Mouse (Mus musculus): ENCODE data around the gene Adap1.

The Adap1 gene

DNA sequence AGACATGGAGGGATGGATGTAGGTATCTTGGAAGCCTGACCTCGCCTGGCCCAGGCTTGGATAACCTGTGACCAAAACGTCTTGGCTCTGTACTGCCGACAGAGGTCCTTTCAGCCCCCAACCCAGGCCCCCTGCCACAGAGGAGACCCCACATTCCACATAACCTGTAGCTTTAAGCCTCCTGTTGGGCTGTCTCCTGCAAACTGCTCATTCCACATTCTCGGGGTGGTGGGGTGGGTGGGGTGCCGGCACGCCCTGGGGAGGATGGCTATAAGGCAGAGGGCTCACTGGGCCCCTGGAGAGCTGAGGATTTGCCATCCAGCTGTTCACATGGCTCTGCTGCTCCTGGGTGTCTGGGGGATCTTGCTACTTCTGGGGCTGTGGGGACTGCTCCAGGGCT lies 26.9 kb upstream of the Adap1 start, which contains the start of gene Cyp2w1:
TSS of gene Cyp2w1 (plus strand) at position 301 of the 400 bp plus-strand sequence.
- CTCF ChIA-PET: no interaction called here

DNA sequence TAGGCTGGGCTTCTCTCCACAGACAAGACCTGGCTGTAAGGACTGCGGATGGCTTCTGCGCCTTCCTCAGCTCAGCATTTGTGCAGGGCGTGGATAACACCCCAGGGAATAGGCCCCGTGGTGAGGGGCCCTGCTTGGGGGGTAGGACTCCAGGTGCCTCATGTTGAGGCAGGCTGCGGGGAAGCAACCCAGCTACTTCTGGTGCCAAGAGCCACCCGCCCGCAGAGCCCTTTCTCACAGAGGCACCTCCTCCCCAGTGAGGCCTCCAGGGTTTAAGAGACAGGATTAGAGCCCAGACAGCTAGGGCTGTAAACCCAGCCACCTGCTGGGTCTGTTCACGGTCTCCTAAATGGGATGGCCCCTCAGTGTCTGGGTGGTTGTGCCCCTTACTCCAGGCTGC lies 26.2 kb upstream of the Adap1 start:
- CTCF ChIA-PET: interaction anchor here (0.6 kb wide), 1 partner anchor 45 kb away, joined by 3 read pairs; no protein-coding TSS in a partner anchor

DNA sequence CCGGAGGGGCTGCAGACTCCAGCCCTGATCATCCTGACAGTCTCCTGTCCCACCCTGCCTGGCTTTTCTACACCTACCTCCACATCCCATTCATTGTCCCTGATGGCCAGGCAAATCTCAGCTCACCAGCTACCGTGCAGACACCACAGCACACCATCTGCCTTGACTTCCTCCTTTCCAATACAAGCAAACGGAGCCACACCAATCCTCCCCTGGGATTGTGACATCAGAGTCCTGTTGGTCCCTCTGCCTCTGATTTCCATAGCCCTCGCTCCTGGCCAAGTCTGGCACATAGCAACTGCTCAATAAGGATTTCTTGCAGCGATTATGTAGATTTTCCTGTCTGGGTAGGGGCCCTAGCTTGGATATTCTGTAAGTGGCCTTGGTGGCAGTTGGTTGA lies 25.7 kb upstream of the Adap1 start, which contains the start of gene Cox19:
TSS of gene Cox19 (minus strand) at position 285 of the 400 bp plus-strand sequence.
- CTCF ChIA-PET: interaction anchor here (0.6 kb wide), 1 partner anchor 44 kb away, joined by 3 read pairs; no protein-coding TSS in a partner anchor

DNA sequence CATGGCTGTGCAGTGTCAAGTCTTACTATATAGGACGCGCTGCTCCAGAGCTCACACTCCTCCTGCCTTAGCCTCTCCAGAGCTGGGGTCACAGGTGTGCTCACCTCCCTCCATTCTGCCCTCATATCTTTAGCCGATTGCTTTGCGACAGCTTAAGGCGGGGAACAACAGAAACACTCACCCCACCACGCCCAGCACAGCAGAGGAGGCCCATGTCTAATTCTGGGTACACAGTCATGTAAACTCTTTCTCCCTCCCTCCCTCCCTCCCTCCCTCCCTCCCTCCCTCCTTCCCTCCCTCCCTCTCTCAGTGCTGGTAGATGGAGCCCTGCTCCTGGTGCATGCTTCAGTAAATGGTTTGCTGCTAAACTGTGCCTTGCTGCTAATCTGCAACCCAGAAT lies 24.3 kb upstream of the Adap1 start:
- CTCF ChIA-PET: no interaction called here

DNA sequence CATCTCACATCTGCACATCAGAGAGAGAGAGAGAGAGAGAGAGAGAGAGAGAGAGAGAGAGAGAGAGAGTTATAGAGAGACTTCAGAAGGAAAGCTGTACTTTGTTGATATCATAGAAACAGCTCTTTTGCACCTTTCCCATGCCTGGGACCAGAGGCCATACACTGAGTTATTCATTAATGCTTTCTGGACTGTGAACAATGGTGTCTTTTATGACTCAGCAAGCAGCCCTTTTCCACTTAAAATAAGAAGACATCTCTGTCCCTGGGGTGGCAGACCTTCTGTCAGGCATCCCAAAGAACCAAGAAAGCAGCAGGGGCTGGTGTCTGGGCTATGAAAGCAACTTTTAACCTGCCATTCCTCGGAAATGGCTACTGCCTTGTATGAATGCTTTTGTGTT lies 21.8 kb upstream of the Adap1 start:
- CTCF ChIA-PET: interaction anchor here (1.1 kb wide), 1 partner anchor 9 kb away, joined by 8 read pairs; no protein-coding TSS in a partner anchor

DNA sequence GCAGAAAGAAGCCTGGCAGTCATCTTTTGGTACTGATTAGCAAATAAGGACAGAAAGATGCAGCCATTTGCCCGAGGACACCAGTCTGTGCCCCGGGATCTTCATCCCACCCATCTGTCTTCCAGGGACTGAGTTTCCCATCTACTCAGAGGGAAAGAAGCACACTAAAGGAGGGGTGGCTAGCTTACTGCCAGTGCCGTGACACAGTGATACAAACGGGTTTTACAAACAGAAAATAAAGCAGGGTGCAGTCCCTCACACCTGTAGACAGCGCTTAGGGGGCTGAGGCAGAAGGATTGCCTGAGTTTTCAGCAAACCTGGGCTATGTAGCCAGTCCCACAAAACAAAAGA lies 19.9 kb upstream of the Adap1 start:
- CTCF ChIA-PET: no interaction called here

DNA sequence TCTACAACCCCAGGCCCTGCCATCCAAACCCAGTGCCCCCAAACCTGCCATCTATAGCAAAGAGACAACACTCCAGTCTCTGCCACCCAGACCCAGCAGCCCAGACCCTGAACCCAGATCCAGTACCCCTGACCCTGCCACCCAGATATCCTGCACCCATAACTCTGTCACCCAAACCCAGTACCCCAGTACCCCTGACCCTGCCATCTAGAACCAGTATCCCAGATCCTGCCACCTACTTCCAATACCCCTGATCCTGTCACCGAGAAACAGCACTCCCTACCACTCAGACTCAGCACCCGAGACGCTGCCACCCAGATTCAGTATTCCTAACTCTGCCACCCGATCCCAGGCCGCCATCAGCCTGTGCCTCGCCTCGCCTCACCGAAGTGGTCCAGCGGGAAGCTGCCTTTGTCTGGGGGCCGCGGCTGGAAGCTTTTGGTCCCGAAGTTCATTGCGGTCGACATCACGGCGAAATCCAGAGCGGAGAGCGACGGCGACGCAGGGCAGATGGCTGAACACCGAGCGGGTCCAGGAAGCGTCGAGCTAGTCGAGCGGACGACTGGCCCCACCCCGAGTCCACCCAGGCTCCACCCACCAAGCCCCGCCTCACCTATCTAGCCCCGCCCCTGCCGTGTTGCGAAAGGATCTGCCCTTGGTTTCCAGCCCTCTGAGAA lies 19.4 kb upstream of the Adap1 start:
- CTCF ChIA-PET: interaction anchor here (1.2 kb wide), 1 partner anchor 11 kb away, joined by 5 read pairs; no protein-coding TSS in a partner anchor

DNA sequence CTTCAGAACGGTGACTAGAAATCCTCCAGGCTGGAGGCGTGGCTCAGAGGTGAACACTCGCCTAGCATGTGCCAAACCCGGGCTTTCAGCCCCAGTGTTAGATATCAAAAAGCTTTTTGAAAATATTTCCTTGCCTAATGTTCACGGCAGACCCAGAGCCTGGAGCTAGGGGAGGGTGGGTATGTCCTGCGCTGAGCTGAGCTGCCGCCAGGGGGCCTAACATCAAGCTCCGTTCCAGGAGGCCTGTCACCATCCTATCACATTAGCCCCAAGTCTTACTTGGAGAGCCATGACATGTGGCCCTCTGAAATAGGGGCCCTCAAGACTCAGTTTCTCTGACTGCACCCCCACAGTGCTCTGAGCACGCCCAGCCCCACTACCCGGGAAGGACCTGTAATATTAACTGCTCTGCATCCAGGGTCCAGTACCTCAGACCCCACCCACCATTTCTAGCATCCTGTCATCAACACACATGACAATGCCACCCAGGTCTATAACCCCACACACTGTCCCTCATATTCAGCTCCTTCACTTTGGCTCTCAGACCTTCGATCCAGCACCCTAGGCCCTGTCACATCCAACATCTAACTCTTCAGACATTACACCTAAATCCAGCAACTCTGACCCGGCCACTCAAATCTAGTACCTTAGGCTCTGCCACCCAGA lies 18.7 kb upstream of the Adap1 start:
- CTCF ChIA-PET: interaction anchor here (0.6 to 1.6 kb wide), 7 partner anchors 9 to 1230 kb away, joined by 3 to 19 read pairs (median 4); no protein-coding TSS in a partner anchor

DNA sequence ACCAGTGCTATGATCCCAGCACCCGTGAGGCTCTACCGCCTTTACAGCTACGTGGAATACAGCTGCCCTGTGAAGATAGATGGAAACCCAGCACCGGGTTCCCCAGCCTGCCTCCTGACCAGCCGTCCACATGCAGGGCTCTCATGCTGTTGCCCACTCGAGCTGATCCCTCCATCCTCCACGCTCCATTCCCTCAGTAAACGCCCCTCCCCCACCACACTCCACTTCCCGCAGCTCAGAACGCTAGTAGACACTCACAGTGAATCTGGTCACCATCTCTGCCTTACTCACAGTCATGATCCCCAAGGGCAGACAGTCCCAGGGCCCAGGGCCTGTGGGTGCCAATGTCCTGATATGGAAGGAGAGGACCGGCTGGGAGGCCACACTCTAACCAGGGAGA lies 13.5 kb upstream of the Adap1 start:
- CTCF ChIA-PET: no interaction called here

DNA sequence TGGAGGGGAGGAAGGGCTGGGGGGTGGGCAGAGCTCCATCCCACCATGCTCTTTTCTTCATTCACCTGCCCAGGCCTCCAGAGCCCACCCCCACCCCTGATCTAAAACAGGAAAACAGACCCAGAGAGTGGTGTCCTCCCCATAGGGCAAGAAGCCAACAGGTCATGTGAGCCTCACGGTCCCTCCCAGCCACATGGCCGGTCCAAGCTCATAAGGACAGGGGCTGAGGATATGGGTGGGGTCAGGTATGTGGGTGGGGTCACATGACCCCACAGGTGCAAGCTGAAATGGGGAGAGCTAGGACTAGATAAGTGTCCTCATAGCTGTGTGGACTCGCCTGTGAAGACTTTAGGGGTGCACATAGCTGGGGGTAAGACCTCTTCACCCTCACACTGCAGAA lies 13.0 kb upstream of the Adap1 start:
- CTCF ChIA-PET: interaction anchor here (0.7 kb wide), 1 partner anchor 9 kb away, joined by 8 read pairs; no protein-coding TSS in a partner anchor

DNA sequence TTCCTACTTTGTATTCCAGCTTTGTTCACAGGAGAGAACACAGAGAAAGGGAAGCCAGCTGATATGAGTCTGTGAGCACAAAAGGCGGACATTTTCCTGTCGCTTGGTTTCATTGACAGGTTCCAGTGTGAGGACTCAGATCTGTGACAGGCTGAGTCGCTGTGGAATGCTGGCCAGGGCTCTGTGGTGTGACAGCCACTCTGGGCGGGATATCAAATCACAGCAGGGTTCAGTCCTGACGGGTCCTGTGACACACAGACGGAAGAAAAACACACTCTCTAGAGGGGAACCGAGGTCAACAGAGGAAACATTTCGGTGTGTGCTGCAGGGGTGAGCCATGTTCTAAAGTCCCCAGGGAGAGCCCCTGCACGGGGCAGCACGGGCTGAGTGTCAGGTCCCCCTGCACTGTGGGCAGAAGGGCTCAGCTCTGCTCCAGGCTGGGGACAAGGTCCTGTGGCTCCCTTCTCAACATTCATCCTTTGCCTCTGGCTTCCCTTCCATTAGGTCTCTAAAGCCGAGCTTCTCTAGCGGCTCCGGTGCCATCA lies 12.5 kb upstream of the Adap1 start:
- CTCF ChIA-PET: interaction anchor here (0.7 kb wide), 1 partner anchor 10 kb away, joined by 8 read pairs; no protein-coding TSS in a partner anchor

DNA sequence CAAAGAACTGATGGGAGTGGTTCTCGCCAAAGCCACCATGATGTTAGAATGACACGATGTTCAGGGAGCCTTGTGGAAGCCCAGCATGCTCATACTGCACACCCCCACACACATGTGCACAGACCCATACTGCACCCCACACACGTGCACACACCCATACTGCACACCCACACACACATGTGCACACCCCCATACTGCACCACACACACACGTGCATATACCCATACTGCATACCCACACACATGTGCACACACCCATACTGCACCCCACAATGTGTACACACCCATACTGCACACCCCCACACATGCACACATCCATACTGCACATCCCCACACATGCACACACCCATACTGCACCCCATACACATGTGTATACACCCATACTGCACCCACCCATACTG lies 10.2 kb upstream of the Adap1 start:
- CTCF ChIA-PET: no interaction called here

DNA sequence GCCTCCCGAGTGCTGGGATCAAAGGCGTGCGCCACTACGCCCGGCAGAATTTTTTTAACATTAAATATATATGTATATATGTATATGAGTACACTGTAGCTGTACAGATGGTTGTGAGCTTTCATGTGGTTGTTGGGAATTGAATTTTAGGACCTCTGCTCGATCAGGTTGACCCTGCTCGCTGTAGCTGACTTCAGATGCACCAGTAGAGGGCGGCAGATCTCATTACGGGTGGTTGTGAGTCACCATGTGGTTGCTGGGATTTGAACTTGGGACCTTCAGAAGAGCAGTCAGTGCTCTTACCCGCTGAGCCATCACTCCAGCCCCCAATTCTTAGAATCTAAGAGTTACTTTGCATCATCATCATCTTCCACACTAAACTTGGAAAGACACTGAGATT lies 9.0 kb upstream of the Adap1 start:
- CTCF ChIA-PET: interaction anchor here (0.6 kb wide), 1 partner anchor 135 kb away, joined by 9 read pairs; no protein-coding TSS in a partner anchor

DNA sequence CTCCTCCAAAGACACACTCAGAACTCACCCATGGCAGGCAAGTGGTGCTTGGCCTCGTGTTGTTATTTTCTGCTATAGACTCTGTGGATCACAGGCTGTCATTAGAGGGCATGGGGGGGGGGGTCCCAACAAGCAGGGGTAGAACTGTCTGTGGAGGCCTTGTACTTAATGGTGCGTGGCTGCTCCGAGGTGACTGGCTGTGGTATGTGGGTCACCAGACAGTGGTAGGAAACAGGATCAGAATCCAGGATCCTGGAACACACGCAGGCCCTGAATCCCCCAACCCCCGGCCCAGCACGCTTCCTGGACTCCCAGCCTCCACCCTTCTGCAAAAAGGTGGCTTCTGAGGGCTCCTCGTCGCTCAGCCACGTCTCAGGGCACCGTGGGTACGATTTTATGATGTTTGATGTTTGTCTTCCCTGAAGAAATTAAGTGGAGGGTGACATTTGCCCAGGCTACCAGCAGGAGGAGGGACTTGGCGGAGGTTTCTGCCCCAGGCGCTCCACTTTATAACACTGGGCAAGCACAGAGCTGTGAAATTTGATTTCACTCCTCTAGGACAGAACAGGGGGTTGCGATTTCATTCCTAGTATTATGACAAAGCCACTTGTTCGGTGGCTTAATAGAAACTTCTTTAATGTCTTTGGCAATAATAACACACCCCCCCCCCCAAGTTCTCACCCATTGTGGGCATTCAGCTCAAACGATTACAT lies 8.0 kb upstream of the Adap1 start:
- CTCF ChIA-PET: interaction anchor here (0.6 kb wide), 1 partner anchor 134 kb away, joined by 9 read pairs; no protein-coding TSS in a partner anchor

DNA sequence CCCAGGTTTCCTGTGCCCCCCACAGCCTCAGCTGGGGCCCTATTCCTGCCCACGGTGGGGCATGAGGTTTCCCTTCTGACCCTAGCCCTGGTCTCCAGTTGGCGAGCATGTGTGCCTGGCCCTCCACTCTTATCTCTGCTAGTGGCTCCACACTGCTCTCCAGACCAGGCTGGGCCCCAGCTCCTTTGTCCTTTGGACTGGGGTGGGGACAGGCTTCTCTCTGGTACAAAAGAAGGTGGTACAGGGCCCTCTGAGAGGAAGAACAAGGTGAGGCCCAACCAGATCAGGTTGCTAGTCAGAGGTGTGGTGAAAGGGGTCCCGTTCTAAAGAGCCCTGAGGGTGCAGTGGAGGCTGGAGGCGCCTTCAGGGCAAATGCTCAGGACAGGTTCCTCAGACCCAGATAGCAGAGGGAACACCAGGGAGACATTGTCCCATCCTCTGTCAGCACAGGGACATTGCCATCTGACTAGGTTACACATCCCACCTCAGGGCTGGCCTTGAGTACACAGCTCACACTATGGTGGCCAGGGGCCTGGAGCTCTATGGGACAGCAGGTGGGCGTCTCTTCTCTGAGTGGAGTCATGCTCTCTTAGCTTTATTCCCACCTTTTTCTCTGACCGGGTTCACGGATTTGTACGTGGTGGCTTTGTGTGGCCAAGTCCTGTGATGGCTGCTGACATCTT lies 7.3 kb upstream of the Adap1 start:
- CTCF ChIA-PET: interaction anchor here (0.6 to 0.7 kb wide), 3 partner anchors 11 to 152 kb away, joined by 3 to 14 read pairs (median 3); no protein-coding TSS in a partner anchor

DNA sequence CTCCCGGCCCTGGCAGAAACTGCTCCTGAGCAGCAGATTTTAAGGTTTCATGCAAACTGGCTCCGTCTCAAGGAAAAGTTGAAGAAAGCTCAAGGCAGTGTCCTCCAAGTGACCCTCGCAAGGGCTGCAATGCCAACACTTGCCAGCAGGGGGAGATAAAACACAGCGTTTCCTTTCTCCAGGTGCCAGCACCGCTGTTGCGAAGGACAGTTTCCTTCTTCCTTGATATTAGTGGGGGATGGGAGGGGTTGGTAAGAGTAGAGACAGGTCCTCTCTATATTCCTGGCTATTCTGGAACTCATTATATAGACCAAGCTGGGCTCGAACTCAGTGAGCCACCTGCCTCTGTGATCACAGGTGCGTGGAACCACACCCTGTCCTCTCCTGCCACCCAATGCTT lies 6.3 kb upstream of the Adap1 start:
- CTCF ChIA-PET: interaction anchor here (0.6 to 0.7 kb wide), 3 partner anchors 12 to 152 kb away, joined by 3 to 6 read pairs (median 3); no protein-coding TSS in a partner anchor

DNA sequence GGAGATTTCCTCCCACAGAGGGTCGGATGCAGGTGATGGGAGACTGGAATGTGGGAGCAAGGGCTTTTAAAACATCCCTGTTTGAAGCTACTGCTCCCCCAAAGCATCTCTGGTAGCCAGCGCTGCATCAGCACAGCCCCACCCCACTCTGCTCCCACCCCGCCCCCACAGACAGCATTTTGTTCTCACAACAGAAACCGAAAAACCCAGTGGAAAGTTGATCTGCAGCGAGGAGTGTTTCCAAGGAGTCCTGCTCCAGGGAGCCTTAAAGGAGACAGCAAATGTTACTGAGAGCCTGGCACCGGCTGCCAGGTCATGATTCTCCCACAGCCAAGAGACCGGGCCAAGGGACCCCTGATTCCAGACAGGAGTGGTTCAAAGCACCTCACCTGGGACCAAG lies 5.3 kb upstream of the Adap1 start:
- CTCF ChIA-PET: interaction anchor here (0.6 kb wide), 1 partner anchor 162 kb away, joined by 5 read pairs; no protein-coding TSS in a partner anchor

DNA sequence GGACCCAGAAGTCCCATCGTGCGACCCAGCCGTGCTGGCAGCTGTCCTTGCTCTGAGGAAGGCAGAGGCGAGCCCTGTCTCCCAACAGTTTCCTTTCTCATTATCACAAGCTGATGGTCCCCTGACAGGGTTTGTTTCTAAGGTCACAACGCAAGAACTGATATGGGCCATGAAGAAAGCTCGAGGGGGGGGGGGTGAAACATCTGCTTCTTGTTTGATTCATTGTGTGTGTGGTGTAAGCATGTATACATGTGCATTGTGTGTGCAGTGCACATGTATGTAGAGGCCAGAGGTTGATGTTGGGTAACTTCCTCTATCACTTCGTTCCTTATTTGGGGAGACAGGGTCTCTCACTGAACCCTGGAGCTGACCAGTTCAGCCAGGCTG lies 2.2 kb upstream of the Adap1 start:
- CTCF ChIA-PET: no interaction called here

DNA sequence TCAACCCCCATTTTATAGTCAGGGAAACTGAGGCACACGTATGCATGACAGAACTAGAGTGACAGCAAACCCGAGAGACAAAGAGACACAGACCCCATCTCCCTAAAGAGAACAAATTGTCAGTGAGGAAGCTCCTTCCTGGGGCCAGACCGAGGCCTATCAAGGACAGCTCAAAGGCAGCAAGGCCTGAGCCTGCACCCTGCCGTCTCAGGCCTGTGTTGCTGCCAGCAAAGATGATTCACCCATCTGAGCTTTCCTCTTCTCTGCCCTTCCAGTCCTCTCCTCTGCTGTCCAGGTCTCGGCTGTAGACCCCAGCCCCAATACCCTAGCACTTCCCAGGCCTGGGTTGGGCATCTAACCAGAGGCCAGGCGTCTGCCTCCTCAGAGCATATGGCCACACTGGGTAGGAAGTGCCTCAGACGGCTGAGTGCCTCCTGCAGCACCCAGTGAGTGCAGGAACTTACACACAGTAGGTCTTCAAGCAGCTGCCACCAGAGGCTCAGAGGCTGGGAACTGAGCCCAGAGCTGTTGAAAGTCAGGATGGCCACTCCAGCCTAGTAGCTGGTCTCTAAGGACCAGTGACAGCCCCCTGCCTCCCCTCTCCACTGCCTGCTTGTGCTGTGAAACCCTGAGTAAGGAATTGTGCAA lies 1.7 kb upstream of the Adap1 start:
- CTCF ChIA-PET: interaction anchor here (0.5 kb wide), 1 partner anchor 14 kb away, joined by 5 read pairs; no protein-coding TSS in a partner anchor

DNA sequence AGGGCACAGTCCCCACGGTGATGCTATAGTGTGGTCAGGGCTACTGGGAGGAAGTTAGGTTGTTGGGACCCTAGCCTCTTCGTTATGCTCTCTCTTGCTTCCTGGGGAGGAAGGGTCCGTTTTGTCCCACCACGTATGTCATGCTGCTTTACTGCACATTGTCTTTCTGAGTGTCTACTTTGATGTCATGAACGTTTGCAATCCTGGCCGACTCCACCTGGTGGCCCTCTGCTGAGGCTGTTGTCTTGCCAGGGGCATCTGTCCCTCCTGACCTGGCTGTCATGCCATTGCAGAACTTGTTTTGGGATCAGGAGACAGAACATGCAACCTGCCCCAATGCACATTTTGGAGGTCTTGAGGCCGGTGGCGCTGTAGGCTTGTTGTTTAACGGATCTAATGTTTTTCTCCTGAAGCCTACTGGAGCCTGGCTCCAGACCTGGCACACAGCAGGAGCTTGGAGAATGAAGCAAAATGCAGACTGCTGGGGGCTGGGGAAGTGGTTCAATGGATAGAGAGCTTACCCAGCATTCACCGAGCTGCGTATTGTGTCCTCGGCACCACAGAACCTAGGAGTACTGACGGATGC lies 782 bp upstream of the Adap1 start:
- CTCF ChIA-PET: interaction anchor here (0.5 to 1.1 kb wide), 2 partner anchors 15 to 28 kb away, joined by 4 to 5 read pairs; no protein-coding TSS in a partner anchor

All from spleen, embryonic (tissue).